Mouse (Mus musculus) kidney, embryonic 14.5 days (tissue): Measurements from ENCODE around the gene Atp1a4. TPM values are rescaled to one million over a fixed set of nuclear protein-coding genes. Genes with fewer than 3 reads are reported as not detected.
"Not testable (repeated sequence)": the region's sequence is repeated elsewhere in the genome, so short reads cannot be mapped to it uniquely, and the experiment has no call there.

ENCODE experiments used
- ATAC-seq: fragments of 200-750 bp; cut with Nextera tagmentation; 2 replicates; pipeline ENCODE4 v1.8.0; 2017; ENCODE audit warnings: moderate number of reproducible peaks, mild to moderate bottlenecking, moderate TSS enrichment, moderate library complexity; ENCODE audit not compliant: low FRiP score, low TSS enrichment
- H3K27ac ChIP-seq: fragments of 300-500 bp; sonication (generic); 2 replicates; pipeline ENCODE4 v1.5.1; 2014; ENCODE audit warnings: low read depth, mild to moderate bottlenecking, low read length, moderate library complexity, mixed read lengths
- H3K27me3 ChIP-seq: fragments of 300-500 bp; sonication (generic); 2 replicates; pipeline ENCODE4 v1.6.1; 2014; ENCODE audit warnings: mild to moderate bottlenecking, low read length; ENCODE audit not compliant: control insufficient read depth, insufficient read depth
- H3K36me3 ChIP-seq: fragments of 300-500 bp; sonication (generic); 2 replicates; pipeline ENCODE4 v1.6.1; 2014; ENCODE audit warnings: low read length, mixed read lengths; ENCODE audit not compliant: control insufficient read depth, insufficient read depth
- H3K4me1 ChIP-seq: fragments of 300-500 bp; sonication (generic); 2 replicates; pipeline ENCODE4 v1.6.1; 2014; ENCODE audit warnings: low read length, mixed read lengths; ENCODE audit not compliant: control insufficient read depth, insufficient read depth
- H3K4me2 ChIP-seq: fragments of 300-500 bp; sonication (generic); replicated peaks from 2 replicates; pipeline ENCODE4 v1.6.1; 2014; ENCODE audit warnings: low read depth, mild to moderate bottlenecking, low read length
- H3K4me3 ChIP-seq: fragments of 300-500 bp; sonication (generic); 2 replicates; pipeline ENCODE4 v1.5.1; 2014; ENCODE audit warnings: mild to moderate bottlenecking, low read length
- H3K9ac ChIP-seq: fragments of 300-500 bp; sonication (generic); 2 replicates; pipeline ENCODE4 v1.6.1; 2014; ENCODE audit warnings: low read depth, mild to moderate bottlenecking, low read length, moderate library complexity
- H3K9me3 ChIP-seq: fragments of 300-500 bp; sonication (generic); 2 replicates; pipeline ENCODE4 v1.6.1; 2016; ENCODE audit warnings: low read length; ENCODE audit not compliant: control insufficient read depth
- WGBS: fragments of 180-500 bp; shearing (Covaris S2); extraction: QIAGEN DNeasy Blood & Tissue Kit; methylation state at CpG from one replicate; pipeline ENCODE4 v1.1.7; 2014; 5-methylcytosine and 5-hydroxymethylcytosine counted together
- polyA plus RNA-seq: library from polyadenylated mRNA; unstranded; fragments of >200 nt; fragmentation: Nextera tagmentation; extraction: Ambion mirVana; gene quantifications from 2 replicates; pipeline ENCODE4 v1.2.1, GENCODE M21; 2014

Gene Atp1a4
- polyA plus RNA-seq, 1 experiment from 2014 or later = not detected

DNA sequence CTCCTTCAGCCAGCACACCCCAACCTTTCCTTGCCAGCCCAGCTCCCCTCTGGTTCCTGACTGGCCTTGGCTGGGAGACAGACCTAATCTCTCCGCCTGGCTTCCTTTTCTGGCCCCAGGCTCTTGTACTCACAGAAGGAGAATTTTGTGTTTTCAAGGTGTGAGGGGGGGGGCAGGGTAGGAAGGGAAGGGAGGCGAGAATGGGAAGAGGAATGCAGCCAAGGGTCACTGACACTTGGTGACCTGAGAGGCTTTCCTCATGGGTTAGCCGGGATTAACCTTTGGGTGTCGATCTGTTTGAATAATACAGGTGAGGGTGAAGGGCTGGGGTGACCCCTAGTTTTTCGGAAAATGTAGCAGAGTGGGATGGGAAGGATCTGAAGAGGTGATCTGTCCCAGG lies 15.9 kb upstream of the Atp1a4 start:
- H3K4me2 ChIP-seq = no peak overlapping the region
- WGBS = 47% methylated on average over 5 of the region's 5 CpGs
- no peaks in the 10 kb centered on the region for H3K9me3 ChIP-seq
- ATAC-seq = no peak
- H3K36me3 ChIP-seq = no peaks in the 10 kb centered on the region
- no peak overlapping the region for H3K27ac ChIP-seq
- H3K4me1 ChIP-seq = no peaks in the 10 kb centered on the region
- no peaks in the 10 kb centered on the region for H3K27me3 ChIP-seq
- no peak overlapping the region for H3K4me3 ChIP-seq
- H3K9ac ChIP-seq = no peak overlapping the region

DNA sequence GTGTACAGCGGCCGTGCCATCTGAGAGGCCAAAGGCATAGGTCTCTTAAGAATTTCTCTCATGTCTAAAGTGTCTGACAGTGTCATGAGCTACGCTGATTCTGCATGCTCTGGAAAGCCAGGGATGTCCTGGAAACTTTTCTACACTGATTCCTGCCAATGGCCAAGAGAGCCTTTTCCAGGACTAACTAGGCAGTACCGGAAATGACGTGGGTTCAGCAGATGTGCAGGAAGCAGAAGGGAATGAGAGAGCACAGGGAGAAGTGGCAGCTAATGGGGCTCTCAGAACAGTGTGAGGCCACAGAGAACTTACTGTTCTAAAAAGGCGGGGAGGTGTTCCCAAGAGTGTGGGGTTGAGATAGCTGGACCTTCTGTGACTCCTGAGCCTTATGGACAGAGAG lies 15.2 kb upstream of the Atp1a4 start:
- Histone ChIP-seq H3K27me3 (no peaks in the 10 kb centered on the region), H3K4me1 (no peaks in the 10 kb centered on the region), H3K4me3 (no peak overlapping the region), H3K9ac (no peak overlapping the region), H3K36me3 (no peaks in the 10 kb centered on the region), H3K27ac (no peak overlapping the region), H3K4me2 (no peak overlapping the region), H3K9me3 (no peaks in the 10 kb centered on the region)
- 91% methylated on average over 6 of the region's 6 CpGs for WGBS
- ATAC-seq = no peak

DNA sequence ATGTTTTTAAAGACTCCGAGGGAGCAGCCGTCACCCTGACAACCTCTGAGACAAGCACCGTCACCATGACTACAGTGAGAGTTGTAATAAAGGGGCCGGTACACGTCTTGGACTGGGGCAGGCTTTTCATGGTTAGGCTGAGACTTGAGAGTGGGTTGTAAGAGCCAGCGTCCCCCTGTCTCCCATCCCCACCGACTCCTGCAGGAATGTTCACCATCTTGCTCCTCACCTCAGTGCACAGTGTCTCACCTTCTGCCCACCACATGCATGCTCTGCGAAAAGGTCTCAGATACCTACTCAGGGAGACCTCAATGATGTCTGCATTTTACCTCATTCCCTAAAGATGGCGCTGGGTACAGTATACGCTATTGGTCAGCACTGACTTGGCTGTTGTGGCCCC lies 13.6 kb upstream of the Atp1a4 start:
- H3K27ac ChIP-seq = no peak overlapping the region
- peak; percentile 43; the same call in 1 of the 2 replicates for ATAC-seq

DNA sequence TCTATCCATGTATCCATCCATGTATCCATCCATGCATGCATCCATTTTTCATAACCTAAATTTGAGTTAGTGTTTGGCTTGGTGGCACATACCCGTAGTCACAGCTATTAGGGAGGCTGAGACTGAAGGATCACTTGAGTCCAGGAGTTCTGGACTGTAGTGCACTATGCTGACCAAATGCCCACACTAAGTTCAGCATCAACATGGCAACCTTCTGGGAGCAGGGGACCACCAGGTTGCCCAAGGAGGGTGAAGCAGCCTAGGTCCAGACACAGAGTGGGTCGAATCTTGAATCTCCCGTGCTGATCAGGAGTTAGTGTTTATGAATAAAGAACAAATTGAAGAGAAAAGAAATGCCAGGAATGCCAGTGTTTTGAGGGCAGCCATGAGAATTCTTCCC lies 13.0 kb upstream of the Atp1a4 start:
- H3K9me3 ChIP-seq = no peaks in the 10 kb centered on the region
- H3K4me3 ChIP-seq = no peak overlapping the region
- 88% methylated on average over 3 of the region's 3 CpGs for WGBS
- H3K27me3 ChIP-seq = no peaks in the 10 kb centered on the region
- no peaks in the 10 kb centered on the region for H3K4me1 ChIP-seq
- no peak overlapping the region for H3K9ac ChIP-seq
- ATAC-seq = no peak
- no peaks in the 10 kb centered on the region for H3K36me3 ChIP-seq
- no peak overlapping the region for H3K4me2 ChIP-seq
- no peak overlapping the region for H3K27ac ChIP-seq

More for the DNA sequence above, 13.6 kb upstream of the Atp1a4 start:
- H3K9me3 ChIP-seq = no peaks in the 10 kb centered on the region
- no peak overlapping the region for H3K4me3 ChIP-seq
- 64% methylated on average over 10 of the region's 10 CpGs for WGBS
- H3K27me3 ChIP-seq = no peaks in the 10 kb centered on the region
- no peaks in the 10 kb centered on the region for H3K36me3 ChIP-seq
- H3K9ac ChIP-seq = no peak overlapping the region
- H3K4me2 ChIP-seq = no peak overlapping the region
- no peaks in the 10 kb centered on the region for H3K4me1 ChIP-seq

DNA sequence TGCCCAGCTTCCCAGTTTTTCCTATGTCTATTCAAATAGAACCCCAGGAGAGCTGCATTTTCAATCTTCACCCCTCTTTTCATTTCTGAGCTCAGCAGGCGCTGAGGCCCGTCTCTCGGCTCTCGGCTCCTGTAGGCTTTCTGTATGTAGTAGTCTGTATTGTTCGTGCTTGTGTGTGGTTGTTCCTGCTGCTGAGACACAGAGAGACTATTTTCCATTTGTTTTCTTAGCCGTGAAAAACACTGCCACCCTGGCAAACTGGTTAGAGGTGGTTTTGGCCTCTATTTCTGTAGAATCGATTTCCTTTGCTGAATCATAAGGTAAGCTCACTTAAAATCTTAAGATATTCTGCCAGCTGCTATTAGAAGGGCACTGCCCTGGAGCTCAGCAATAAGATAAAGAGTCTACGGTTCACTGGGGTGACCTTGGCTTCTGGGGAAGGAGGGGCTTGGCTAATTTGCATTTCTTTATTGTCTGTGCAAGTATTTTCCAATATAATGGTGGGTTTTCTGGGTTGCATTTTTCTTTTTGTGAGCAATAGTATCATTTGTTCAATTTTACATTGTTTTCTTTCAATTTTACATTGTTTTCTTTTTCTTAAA lies 3.4 kb upstream of the Atp1a4 start, which contains the start of gene Igsf8:
TSS of gene Igsf8 (plus strand) at position 165 of the 602 bp plus-strand sequence.
- no peak for ATAC-seq
- Histone ChIP-seq H3K4me2 (no peak within 1 kb of the TSS), H3K4me3 (no peak within 1 kb of the TSS), H3K36me3 (no peaks in the 10 kb centered on the region), H3K9me3 (peaks cover 2% of the 10 kb centered on the region; the same call in 1 of the 2 replicates), H3K9ac (no peak within 1 kb of the TSS), H3K27me3 (no peaks in the 10 kb centered on the region), H3K27ac (no peak within 1 kb of the TSS), H3K4me1 (no peaks in the 10 kb centered on the region)
- WGBS = 65% methylated on average over 8 of the region's 8 CpGs

DNA sequence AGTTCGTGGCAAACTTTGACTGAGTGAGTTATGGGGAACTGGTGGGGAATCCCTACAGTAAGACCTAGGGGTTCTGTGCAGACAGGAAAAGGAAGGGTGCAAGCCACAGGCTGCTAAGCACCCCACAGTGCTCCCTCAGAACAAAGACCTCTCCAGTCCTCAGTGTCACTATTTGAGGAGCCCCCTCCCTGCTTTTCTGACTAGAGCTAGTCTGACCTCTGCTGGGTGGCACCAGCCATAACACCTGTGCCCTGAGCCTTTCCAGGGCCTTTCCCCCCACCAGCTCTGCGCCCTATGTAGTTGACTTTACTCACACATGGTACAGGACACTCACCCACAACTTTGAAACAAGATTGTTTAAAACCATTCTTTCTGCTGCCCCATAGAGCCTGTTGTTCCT lies 10.5 kb downstream of the Atp1a4 start:
- peaks cover 8% of the 10 kb centered on the region; the same call in 1 of the 2 replicates for H3K27me3 ChIP-seq
- H3K4me3 ChIP-seq = no peak overlapping the region
- no peaks in the 10 kb centered on the region for H3K36me3 ChIP-seq
- no peak overlapping the region for H3K9ac ChIP-seq
- no peak overlapping the region for H3K27ac ChIP-seq
- ATAC-seq = peak; percentile 68
- H3K4me2 ChIP-seq = no peak overlapping the region
- no peaks in the 10 kb centered on the region for H3K9me3 ChIP-seq
- WGBS = 62% methylated on average over 2 of the region's 2 CpGs
- H3K4me1 ChIP-seq = 0 out of 2 replicates have a peak, but pooled peaks cover 3% of the 10 kb centered on the region

DNA sequence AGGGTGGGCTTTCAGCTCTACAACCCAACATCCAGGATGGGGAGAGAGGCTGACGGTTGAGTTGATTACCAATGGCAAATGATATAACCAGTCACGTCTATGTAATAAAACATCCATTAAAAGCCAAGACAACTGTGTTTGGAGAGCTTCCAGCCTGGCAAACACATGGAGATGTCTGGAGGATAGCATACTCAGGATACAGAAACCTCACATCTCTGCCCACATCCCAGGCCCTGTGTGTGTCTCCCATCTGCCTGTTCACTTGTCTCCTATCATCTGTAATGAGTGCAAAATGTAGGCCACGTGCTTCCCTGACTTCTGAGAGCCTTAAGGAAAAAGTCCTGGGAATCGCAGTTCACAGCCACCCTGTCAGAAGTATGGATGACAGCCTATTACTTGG lies 11.0 kb downstream of the Atp1a4 start:
- Histone ChIP-seq H3K27me3 (peaks cover 8% of the 10 kb centered on the region; the same call in 1 of the 2 replicates), H3K4me2 (no peak overlapping the region), H3K36me3 (no peaks in the 10 kb centered on the region), H3K27ac (no peak overlapping the region), H3K4me3 (no peak overlapping the region), H3K9ac (no peak overlapping the region), H3K9me3 (no peaks in the 10 kb centered on the region), H3K4me1 (0 out of 2 replicates have a peak, but pooled peaks cover 3% of the 10 kb centered on the region)
- ATAC-seq = no peak
- WGBS = 77% methylated on average over 4 of the region's 4 CpGs

DNA sequence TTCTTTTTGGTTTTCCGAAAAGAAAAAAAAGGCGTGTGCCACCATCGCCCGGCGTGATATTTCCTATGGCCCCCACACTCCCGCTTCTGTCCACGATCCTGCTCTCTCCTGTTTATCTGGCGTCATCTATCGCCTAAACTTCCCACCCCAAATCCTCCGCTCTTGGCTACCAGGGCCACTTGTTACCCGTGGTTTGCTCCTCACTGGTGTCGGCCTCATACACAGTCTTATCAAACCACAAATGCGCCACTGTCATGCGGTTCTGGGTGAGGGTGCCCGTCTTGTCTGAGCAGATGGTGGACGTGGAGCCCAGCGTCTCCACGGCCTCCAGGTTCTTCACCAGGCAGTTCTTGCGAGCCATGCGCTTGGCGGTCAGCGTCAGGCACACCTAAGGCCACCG lies 13.6 kb downstream of the Atp1a4 start:
- not testable (repeated sequence) for H3K27ac ChIP-seq, H3K27me3 ChIP-seq, H3K9me3 ChIP-seq, H3K36me3 ChIP-seq, ATAC-seq, H3K4me2 ChIP-seq, H3K4me1 ChIP-seq, H3K4me3 ChIP-seq, H3K9ac ChIP-seq
- 45% methylated on average over 23 of the region's 23 CpGs for WGBS

DNA sequence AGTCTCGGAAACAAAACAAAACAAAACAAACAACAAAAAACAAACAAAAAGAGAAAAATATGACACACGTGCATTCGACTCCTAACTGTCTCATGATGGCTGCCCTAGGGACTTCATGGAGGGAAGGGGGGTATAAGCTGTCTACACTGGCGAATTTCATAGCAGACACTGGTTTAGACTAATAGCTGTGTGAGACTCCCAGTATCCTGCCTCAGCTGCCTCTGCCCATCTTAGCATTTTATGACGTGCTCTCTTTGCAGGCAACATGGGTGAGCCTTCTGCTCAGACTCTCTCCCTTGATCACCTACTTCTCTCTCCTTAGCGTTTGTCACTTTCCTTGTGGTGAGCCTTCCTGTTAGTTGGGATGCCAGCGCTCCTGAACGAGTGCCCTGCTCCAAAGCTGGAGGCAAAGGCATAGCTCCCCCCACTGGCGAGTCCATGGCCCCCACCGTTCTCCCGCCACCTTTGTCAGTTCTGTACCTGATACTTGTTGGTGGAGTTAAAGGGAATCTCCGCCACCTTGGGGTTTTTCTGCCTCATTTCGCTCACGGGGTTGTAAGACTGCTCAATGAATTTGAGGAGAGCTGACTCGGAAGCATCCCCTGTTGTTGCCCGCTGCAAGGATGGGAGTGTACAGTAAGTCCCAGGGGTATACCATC lies 14.5 kb downstream of the Atp1a4 start:
- H3K9me3 ChIP-seq = no peaks in the 10 kb centered on the region
- no peak for ATAC-seq
- H3K27ac ChIP-seq = no peak overlapping the region
- H3K27me3 ChIP-seq = peaks cover 8% of the 10 kb centered on the region; the same call in 1 of the 2 replicates
- WGBS = 30% methylated on average over 16 of the region's 16 CpGs
- no peak overlapping the region for H3K9ac ChIP-seq
- 0 out of 2 replicates have a peak, but pooled peaks cover 3% of the 10 kb centered on the region for H3K4me1 ChIP-seq
- H3K36me3 ChIP-seq = no peaks in the 10 kb centered on the region
- no peak overlapping the region for H3K4me3 ChIP-seq
- no peak overlapping the region; the same call in 1 of the 2 replicates for H3K4me2 ChIP-seq
